Comparison of ENCODE assay signal across 8 mouse cellular contexts in genomic region chr10:82763840-82764631, GRCm38 (mm10). TPM values are rescaled to one million over a fixed set of nuclear protein-coding genes. Genes with fewer than 3 reads are reported as not detected.
DNase-seq lines count a peak whose midpoint lies in the region; ATAC-seq lines count a peak whose summit lies in the region.

Nfyb (minus strand) TSS chr10:82764144.

- H3K4me2 ChIP-seq in heart, embryonic 13.5 days, result peak within 1 kb of the TSS; percentile 75
- H3K4me2 ChIP-seq in liver, embryonic 12.5 days, result peak within 1 kb of the TSS; percentile 84
- H3K4me2 ChIP-seq in stomach, embryonic 15.5 days, result peak within 1 kb of the TSS; percentile 80

- H3K4me3 ChIP-seq in brown adipose tissue, adult 24 weeks (ENCODE audit: insufficient read depth, low read depth, low read length), result peak within 1 kb of the TSS; percentile 70
- peak within 1 kb of the TSS; percentile 93 for H3K4me3 ChIP-seq in heart, embryonic 13.5 days
- H3K4me3 ChIP-seq in liver, embryonic 12.5 days, result peak within 1 kb of the TSS; percentile 97
- peak within 1 kb of the TSS; percentile 91 for H3K4me3 ChIP-seq in stomach, embryonic 15.5 days (replicated peaks)

- no peaks in the 10 kb centered on the region for H3K27me3 ChIP-seq in heart, embryonic 13.5 days (replicated peaks)
- H3K27me3 ChIP-seq in liver, embryonic 12.5 days (replicated peaks), result peaks cover under 1% of the 10 kb centered on the region
- H3K27me3 ChIP-seq in stomach, embryonic 15.5 days (replicated peaks), result no peaks in the 10 kb centered on the region

- H3K9me3 ChIP-seq in heart, embryonic 13.5 days, result no peaks in the 10 kb centered on the region
- no peaks in the 10 kb centered on the region for H3K9me3 ChIP-seq in liver, embryonic 12.5 days (replicated peaks)
- no peaks in the 10 kb centered on the region for H3K9me3 ChIP-seq in stomach, embryonic 15.5 days

- peak; percentile 96 for DNase-seq in CD4-positive, CD25-positive, alpha-beta regulatory T cell, adult 2 months (ENCODE audit: low read depth, low spot score)
- DNase-seq in fat pad, adult 2 months (ENCODE audit: extremely low read depth, low read depth, low spot score), result peak; percentile 72
- peak; percentile 97 for DNase-seq in kidney, postnatal 10 days
- DNase-seq in natural killer cell, adult 2 months (ENCODE audit: low spot score in 2 of 2), result peak; percentile 96

- peaks cover 11% of the 10 kb centered on the region for H3K4me1 ChIP-seq in brown adipose tissue, adult 24 weeks (ENCODE audit: control insufficient read depth, insufficient read depth, insufficient read length, low read length)
- peaks cover 42% of the 10 kb centered on the region for H3K4me1 ChIP-seq in heart, embryonic 13.5 days
- H3K4me1 ChIP-seq in liver, embryonic 12.5 days, result peaks cover 42% of the 10 kb centered on the region
- H3K4me1 ChIP-seq in stomach, embryonic 15.5 days, result peaks cover 20% of the 10 kb centered on the region; the same call in 1 of the 2 replicates

- peaks cover 25% of the 10 kb centered on the region for H3K36me3 ChIP-seq in heart, embryonic 13.5 days
- peaks cover 26% of the 10 kb centered on the region for H3K36me3 ChIP-seq in liver, embryonic 12.5 days
- peaks cover 12% of the 10 kb centered on the region; the same call in 1 of the 2 replicates for H3K36me3 ChIP-seq in stomach, embryonic 15.5 days

- peak within 1 kb of the TSS; percentile 64 for H3K27ac ChIP-seq in brown adipose tissue, adult 24 weeks (replicated peaks; ENCODE audit: low read depth, low read length)
- H3K27ac ChIP-seq in heart, embryonic 13.5 days (replicated peaks), result peak within 1 kb of the TSS; percentile 100
- H3K27ac ChIP-seq in liver, embryonic 12.5 days, result peak within 1 kb of the TSS; percentile 100
- H3K27ac ChIP-seq in stomach, embryonic 15.5 days, result peak within 1 kb of the TSS; percentile 99

- ATAC-seq in heart, embryonic 13.5 days (ENCODE audit: extremely low read depth, insufficient number of reproducible peaks, low FRiP score, low TSS enrichment), result peak; percentile 92
- ATAC-seq in liver, embryonic 12.5 days, result peak; percentile 96
- peak; percentile 97 for ATAC-seq in stomach, embryonic 15.5 days (ENCODE audit: insufficient read depth, low FRiP score, low read depth)

- WGBS in heart, embryonic 13.5 days, result 1% methylated on average over 64 of the region's 68 CpGs
- under 1% methylated on average over 67 of the region's 68 CpGs for WGBS in liver, embryonic 12.5 days (ENCODE audit: insufficient replicate concordance)
- WGBS in stomach, embryonic 15.5 days, result 1% methylated on average over 67 of the region's 68 CpGs

- H3K9ac ChIP-seq in heart, embryonic 13.5 days, result peak within 1 kb of the TSS; percentile 100
- peak within 1 kb of the TSS; percentile 100 for H3K9ac ChIP-seq in liver, embryonic 12.5 days
- peak within 1 kb of the TSS; percentile 96 for H3K9ac ChIP-seq in stomach, embryonic 15.5 days

RNA-seq across cellular contexts. Expression of gene Nfyb, which starts in this region (rescaled TPM):
- 9.2 and 10.9 TPM in 2 replicates for polyA plus RNA-seq in brown adipose tissue, adult 24 weeks (2012; ENCODE audit: insufficient read depth, insufficient read length, missing spikeins)
- polyA plus RNA-seq in heart, embryonic 13.5 days (2015; fragmentation: Nextera tagmentation; extraction: Ambion mirVana), result 20.9 and 24.7 TPM in 2 replicates
- polyA plus RNA-seq in liver, embryonic 12.5 days (2016; fragmentation: Nextera tagmentation; extraction: Ambion mirVana), result 39.4 and 40.4 TPM in 2 replicates
- 46.0 and 47.7 TPM in 2 replicates for polyA plus RNA-seq in stomach, embryonic 15.5 days (2015; fragmentation: Nextera tagmentation; extraction: Ambion mirVana)

Comparison
In these comparisons a context has a peak if more than half of its experiments do, and no peak if none do; other contexts are left out.
1. Peak in every context shown above with its lines: DNase-seq, ATAC-seq, H3K4me3 ChIP-seq and H3K27ac ChIP-seq.